Mouse (Mus musculus) neutrophil, adult 5-6 weeks (primary cell): ENCODE measurements around the gene Calm1. TPM values are rescaled to one million over a fixed set of nuclear protein-coding genes. Genes with fewer than 3 reads are reported as not detected.
"Not testable (repeated sequence)": the region's sequence is repeated elsewhere in the genome, so short reads cannot be mapped to it uniquely, and the experiment has no call there.

Experiments
- ATAC-seq: fragments of 151-379, 151-347 bp; 2 replicates; pipeline ENCODE4 v1.8.0; 2017; ENCODE audit warnings: mild to moderate bottlenecking, moderate TSS enrichment; ENCODE audit not compliant: insufficient number of reproducible peaks, poor library complexity, low FRiP score, severe bottlenecking; ENCODE audit errors: extremely low read depth
- total RNA-seq: library from RNA; stranded (forward); fragments of 200-1000 nt; gene quantifications from 2 replicates; pipeline ENCODE4 v1.2.3, GENCODE M21; 2017

Gene Calm1
- 524 and 677 TPM in 2 replicates for total RNA-seq

DNA sequence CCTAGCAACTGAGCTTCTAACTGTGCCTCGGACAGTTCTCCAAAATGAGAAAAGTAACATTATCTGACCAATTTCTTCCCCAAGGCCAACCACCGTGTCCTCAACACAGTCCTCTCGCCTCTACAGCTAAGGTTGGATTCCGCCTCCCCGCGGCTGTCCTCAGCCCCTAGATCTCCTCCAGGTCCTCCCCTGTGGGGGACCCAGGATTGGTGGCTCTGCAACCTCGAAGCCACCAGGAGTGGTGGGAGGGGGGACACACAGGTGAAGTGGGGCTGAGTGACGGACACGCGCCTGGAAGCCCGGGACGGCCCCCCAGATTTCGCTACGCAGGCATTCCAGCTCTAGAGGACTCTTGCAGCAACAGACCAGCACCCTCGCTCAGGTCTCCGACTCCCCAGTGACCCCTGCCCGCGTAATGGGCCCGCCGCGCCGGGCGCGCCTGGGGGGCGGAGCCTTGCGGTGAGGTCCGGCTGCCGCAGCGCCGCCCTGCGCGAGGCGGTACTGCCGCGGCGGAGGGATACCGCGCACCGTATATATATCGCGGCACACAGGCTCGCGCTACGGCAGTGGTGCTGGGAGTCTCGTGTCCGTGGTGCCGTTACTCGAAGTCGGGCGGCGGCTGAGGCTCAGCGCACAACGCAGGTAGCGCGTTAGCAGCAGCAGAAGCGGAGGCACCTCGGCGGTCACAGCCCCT lies at the start of gene Calm1:
Calm1 (plus strand) TSS at position 469 of the 694 bp plus-strand sequence.
- peak; percentile 83 for ATAC-seq

- no peak for ATAC-seq
Observed at GRCm38 (mm10) chr12:100152466-100152865, 46.8 kb upstream of the Calm1 start.

DNA sequence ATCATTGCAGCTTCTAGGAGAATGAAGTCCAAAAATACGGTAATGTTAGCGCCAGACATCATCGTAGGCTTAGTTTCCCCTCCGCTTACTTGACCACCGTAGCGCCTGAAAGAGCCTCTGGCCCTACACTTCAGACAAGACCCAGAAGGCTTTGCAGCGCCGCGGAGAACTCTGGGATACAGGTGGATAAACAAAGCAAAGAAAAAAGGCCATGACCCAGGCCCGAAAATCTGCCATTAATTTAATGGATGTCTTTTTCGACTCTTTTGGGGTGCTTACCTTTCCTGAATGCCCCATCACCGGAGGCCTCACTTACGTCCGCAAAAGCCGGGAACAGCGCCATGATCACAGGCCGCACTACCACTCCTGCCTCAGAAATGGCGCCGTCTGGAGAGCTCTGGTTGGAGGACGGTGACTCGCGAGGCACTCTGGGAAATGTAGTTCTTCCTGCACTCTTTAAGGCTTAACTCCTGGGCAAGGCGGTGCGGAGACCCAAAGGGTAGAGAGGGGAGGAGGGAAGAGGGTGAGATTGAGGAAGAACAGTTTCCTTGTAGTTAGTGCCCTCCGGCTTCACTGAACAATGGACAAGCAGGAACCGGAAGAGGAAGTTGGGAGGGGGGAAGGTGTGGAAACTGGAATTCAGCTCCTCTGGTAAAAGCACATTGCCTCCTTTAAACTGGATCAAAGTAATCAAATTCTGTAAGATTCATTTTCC lies 39.8 kb upstream of the Calm1 start, which contains the start of gene Nrde2:
Nrde2 (minus strand) TSS at position 393 of the 715 bp plus-strand sequence.
- ATAC-seq = peak; percentile 100

GRCm38 (mm10) chr12:100164991-100165500 lies 34.2 kb upstream of the Calm1 start:
- ATAC-seq = no peak

DNA sequence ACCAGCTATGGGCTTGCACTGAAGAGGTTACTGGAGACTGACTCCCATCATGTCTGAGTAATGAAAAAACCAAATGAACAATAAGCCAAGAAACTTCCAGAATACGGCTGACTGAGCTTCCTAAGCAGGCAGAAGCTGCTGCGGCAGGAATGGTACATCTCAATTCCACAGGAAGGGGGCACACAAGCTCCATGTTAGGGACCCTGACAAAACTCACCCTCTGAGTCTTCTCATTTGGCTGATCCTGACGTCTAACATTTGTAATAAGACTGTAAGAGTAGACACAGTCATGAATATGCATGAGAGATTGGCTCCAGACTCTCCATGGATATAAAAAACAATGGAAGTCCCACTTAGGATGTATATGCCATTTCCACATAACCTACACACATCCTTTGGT lies 33.1 kb upstream of the Calm1 start:
- ATAC-seq = 0 out of 2 replicates have a peak, but pooled peaks have one; percentile 26

DNA sequence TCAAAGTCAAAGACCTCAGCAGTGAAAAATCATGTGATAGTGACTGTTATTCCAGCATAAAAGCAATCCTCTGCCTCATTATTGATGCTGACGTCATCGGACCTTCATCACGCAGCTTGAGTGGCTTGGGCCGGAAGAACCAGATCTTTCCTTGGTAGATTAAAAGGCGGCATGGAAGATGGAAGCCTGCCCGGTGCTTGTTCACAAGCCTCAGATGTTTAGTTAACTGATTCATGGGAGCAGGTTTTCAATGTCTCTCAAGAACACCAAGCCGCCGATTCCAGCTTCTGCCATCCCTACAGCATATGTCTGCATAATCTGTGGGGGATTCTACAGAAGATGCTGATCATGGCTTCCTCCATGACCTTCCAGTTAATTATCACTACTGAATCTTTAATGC lies 32.3 kb upstream of the Calm1 start:
- no peak for ATAC-seq

GRCm38 (mm10) chr12:100167502-100167901 lies 31.7 kb upstream of the Calm1 start:
- ATAC-seq = no peak

- ATAC-seq = peak; percentile 73
Observed at GRCm38 (mm10) chr12:100167931-100168871, 31.0 kb upstream of the Calm1 start.

DNA sequence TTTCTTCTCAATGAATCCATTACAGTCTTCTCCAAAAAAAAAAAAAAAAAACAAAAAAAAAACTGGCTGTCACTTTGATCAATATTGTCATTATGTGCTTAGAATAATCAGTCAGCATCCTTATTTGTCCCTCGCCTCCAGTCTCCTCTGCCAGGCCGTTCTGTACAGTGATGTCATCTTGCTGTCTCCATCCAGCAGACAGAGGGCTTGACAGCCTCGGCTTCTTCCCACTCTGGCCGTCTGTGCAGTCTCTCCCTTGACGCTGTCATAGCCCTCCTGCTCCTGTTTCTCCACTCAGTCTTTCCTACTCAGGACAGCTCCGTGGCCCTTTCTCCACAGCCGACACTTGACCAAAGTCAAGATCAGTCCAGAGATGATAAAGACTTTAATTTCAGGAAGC lies 26.8 kb upstream of the Calm1 start:
- no peak for ATAC-seq

- no peak for ATAC-seq
Observed at GRCm38 (mm10) chr12:100176469-100177056, 22.7 kb upstream of the Calm1 start.

- ATAC-seq = no peak
Observed at GRCm38 (mm10) chr12:100178898-100179440, 20.3 kb upstream of the Calm1 start.

DNA sequence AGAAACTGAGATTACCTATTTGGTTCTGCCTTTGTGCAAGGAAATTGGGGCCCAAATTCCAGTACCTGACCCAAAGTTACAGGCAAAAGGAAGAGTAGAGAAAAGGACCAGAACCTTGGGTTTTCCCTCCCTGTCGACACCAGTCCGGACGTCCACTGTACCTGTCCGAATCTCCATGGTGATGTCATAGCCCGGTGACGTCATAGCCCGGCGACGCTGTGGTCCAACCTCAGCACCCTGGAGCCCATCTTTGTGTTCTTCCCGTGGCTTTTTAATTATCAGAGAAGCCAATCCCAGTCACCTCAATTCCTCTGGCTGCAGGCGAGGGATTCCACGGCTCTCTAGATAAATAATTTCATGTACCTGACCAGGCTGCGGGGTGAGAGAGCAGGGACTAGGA lies 18.4 kb upstream of the Calm1 start:
- no peak for ATAC-seq

GRCm38 (mm10) chr12:100182676-100183075 lies 16.6 kb upstream of the Calm1 start:
- ATAC-seq = no peak

GRCm38 (mm10) chr12:100183970-100184369 lies 15.3 kb upstream of the Calm1 start:
- peak; percentile 77 for ATAC-seq

DNA sequence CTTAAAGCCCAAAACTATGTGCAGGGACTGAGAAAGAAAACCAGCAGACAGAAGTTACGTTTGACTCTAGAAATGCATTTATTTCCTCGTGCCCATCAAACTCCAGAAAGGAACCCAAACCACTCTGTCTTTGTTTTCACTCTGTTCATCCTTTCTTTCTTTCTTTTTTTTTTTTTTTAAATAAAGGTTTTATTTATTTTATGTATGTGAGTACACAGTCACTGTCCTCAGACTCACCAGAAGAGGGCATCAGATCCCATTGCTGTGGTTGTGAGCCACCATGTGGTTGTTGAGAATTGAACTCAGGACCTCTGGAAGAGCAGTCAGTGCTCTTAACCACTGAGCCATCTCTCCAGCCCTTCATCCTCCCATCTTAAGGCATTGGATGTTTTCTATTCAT lies 14.3 kb upstream of the Calm1 start:
- ATAC-seq = not testable (repeated sequence)

DNA sequence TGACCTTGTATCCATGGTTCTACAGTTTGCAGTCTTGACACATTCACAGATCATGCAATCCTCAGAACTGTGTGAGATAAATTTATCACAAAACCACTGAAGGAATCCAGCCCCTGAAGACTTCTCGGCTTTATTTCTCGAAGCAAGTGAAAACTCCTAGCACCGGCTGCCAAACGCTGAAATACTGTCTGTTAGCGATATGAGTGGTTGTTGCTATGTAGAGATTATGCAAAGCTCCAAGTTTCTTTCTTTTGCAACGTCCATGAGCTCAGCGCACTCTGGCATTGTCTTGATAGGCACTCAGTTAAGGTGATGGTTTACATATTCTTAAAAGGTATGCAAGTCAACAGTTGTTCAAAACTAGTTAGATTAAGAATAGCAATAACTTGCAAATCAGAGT lies 13.3 kb upstream of the Calm1 start:
- no peak for ATAC-seq

DNA sequence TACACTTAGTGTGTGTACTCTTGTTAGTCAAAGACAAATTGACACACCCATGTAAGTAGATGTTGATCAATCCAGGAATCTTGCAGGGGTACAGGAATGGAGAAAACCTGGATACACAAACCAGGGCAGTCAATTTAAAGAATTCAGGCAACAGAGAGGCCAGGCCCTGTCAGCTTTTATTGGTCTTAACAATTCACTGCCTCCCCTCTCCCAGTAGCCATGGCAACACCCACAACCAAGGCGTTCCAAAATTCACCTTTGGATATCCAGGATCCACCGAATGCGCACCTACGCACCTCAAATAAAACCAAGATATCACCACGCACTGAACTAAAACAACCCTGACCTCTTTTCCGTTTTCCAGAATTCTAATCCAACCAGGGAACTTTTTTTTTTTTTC lies 12.9 kb upstream of the Calm1 start:
- no peak for ATAC-seq

GRCm38 (mm10) chr12:100187013-100187755 lies 12.1 kb upstream of the Calm1 start:
- peak; percentile 90 for ATAC-seq
